Mouse (Mus musculus) T-helper 17 cell (primary cell): Measurements from ENCODE around the gene Arfgap3.

Experiments used
- in situ Hi-C, 2 experiments: fragments of 300-600 bp; cut with MboI, MseI; formaldehyde crosslinking; loops; 1 replicate in 1 of 2; 2 replicates in 1 of 2; pipeline ENCODE4 v1.15.1; 2025; ENCODE audit warnings: high pct_unique_total_duplicates in 2 of 2

Arfgap3 gene

DNA sequence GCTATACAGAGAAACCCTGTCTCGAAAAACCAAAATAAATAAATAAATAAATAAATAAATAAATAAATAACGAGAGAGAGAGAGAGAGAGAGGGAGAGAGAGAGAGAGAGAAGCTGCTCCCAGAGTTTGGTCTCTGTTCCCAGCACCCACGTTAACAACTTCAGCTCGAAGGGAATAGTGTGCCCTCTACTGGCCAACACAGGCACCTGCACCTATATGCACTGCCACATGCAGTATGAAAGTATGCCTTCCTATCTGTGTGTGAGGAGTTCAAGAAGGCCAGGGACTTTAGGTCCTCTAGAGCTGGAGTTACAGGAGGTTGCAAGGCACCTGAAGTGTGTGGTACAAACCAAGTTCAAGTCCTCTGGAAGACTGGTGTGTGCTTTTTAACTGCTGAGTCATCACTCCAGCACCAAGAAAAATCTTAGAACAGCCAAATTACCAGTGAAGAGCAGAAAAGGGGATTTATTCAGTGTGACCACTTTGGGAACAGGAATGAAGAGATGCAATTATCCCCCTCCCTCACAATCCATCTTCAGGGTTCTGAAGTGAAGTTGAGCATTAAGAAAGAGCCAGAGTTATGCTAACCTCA, 94.8 kb downstream of the Arfgap3 start:
- in situ Hi-C loops = no loop called here

DNA sequence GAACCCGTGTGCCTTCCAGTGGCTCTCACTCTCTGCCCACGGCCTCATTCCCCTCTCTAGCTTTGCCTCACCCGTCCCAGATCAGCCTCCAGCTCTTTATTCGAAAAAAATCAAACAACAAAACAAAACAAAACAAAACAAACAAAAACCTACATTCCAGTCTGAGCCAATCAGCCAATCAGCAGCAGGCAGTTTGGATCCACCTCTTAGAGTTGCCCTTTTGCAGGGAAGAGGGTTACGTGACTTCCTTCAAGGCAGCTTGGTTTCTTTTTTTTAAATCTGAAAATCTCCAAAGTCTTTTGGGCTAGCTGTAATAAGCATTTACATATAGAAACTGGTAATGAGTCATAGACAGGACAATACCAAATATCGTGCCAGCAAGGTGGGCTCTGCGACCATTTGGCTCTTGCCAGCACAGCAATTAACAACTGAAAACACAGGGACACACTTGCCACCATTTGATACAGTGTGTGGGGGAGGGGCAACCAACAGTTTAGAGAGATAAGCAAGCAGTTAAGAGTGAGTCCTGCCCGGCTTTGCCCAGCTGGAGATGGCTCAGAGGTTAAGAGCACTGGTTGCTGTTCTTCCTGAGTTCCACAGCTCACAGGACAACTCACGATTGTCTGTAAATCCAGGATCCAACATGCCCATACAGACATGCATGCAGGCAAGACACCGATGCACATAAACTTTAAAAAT, 95.5 kb downstream of the Arfgap3 start:
- in situ Hi-C loops = no loop called here

DNA sequence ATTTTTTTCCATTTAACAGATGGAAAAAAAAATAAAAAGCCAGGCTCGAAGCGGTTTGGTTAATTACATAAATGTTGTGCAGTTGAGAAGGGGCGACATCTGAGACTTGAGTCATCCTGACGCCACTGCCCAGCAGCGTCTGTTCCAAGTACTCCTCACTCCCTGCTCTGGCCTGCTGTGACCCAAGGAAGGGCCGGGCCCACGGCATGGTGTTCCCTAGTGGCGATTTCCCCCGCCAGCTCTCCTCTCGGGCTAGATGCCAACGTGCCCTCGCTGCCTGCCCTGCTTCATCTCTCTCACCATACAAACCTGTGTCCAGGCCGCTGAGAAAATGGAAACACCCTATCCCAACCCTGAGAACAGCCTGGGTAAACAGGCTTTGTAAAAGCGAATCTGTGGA, 98.0 kb downstream of the Arfgap3 start:
- in situ Hi-C loops = no loop called here

DNA sequence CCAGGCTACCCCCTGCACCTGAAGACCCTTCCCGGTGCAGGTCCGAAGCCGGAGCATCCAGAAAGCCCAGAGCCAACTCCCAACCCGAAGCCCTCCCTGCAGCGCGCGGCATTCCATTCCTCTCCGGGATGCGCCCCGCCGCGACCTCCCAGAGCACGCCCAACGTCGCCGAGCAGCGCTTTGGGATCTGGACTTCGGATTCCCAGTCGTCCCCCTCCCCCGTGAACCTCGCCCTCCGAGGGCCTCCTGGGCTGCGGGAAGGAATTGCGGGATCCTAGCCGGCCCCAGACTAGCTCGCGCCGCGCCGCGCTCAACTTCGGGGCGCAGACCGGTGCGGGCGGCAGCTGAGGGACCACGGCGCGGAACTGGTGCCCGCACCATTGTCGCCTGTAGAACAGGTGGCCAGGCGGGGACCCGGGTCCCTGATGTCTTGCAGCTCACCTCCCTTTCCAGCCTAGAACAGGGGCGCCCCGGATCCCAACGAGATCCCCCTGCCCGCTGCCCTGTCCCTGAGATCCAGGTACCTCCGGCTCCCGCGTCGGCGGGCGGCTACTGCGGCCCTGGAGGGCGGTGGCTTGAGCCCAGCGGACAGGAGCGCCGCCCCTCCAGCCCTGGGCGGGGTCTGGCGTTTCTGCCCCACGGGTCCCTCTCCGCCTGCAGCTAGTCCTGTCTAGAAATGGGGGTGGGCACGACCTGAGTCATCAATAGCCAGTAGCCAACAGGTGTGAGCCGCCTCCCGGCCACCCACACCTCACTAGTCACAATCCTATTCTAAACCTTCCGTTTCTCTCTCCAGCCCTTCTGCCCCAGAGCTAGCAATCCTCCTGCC, 98.7 kb downstream of the Arfgap3 start, which contains the start of gene A4galt:
Gene A4galt (minus strand): TSS at position 599 of the 829 bp plus-strand sequence.
- in situ Hi-C loops = no loop called here

DNA sequence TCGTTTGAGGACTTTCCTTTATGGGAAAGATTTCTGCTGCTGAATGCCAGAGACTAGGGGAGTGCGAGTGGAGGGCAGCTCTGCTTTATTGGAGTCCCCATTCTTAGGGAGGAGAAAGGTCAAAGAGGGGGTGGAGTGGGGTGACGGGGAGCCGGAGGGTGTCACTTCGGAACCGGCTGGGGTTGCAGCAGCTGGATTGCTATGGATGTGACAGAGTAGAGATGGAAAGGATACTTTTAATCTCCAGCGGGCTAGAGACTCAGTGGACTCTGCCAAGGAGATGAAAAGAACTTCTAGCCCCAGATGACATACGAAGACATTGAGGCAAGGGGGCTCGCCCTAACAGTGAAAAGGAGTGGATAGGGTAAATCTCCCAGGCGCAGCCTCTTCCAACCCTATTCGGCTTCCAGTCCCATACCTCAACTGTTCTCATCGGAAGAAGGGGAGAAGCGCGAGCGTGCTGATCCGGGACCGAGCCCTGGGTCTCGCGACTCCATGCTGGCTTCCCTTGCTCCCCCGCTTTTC, 99.3 kb downstream of the Arfgap3 start:
- in situ Hi-C loops = no loop called here
